Mouse (Mus musculus): ENCODE measurements at regions not wholly inside any gene's neighbourhood (a gene's known extent, or its start where the extent isn't known, plus 50 kb on each side); places are given as distances from the start of the nearest gene placed in this dataset.
"Not testable (repeated sequence)": the region's sequence is repeated elsewhere in the genome, so short reads cannot be mapped to it uniquely, and the experiment has no call there.

DNA sequence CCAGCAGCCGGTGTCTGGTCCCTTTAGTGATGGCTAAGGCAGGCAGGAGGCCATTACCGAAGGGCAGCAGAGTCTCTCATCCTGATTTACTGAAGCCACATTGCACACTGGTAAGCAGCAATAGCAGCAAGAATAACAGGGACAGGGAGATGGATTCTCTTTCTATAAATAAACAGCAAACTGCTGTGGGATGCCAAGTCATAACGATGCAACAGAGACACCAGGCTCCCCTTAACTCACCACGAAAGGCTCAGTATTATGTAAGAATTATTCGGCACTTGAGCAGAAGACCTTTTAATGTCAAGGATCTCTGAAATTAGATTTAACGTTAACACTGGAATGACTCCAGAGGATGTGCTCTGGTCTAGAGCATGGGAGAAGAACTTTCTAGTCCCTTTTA, 202.1 kb downstream of the Ddx10 start:
- DNase-seq = no peak

DNA sequence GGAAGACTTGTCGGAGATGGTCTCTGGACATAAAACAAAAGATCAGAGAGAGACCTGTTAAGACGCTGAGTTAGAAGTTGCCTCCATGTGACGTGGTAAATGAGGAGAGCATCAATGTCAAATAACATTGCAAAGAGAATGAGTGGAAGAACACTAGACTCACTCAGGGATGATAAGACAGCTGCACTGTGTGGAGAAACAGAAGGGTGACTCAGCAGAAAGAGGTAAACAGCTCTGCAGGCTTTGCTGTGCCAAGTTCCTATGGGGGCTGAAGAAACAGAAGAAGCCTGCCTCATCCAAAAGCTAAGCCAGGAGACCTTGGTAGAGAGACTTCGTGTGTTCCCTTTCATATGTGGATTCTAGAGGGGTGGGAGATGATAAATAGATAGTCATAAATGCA, 214.1 kb downstream of the Ddx10 start:
- DNase-seq = no peak

DNA sequence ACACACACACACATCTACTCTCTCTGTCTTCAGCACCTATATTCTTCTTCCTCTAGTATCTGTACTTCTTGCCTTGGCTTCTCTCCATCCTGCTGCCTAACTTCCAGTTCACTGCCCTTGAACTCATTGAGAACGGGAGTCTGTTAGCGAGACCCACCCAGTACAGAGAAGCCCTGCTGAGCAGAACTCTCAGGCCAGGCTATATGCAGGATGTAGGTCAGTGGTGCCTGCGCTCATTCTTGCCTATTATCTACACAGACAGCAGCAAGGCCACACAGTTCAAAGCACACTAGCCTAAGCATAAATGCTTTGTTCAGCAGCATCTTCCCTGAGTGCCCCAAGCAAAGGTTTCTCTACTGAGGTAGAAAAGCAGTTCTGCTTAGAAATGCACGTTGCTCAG, 225.8 kb downstream of the Ddx10 start:
- DNase-seq = no peak

DNA sequence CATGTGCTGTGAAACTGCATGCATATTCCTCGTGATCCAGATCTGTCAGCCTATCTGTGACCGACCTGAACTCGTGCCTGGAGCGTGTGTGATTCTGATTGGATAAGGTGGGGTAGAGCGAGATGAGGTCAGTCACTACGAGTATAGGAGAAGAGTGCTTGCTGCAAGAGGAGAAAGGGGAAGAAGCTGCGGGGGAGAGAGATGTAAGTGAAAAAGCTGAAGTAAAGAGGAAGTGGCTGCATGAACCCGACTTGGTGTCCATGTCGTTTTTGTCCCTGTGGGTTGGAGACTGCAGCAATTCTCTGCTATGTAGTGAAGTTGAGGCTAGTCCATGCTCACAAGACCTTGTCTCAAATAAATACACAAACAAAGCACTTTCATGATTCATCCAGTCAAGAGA, 237.1 kb downstream of the Ddx10 start:
- no peak for DNase-seq

DNA sequence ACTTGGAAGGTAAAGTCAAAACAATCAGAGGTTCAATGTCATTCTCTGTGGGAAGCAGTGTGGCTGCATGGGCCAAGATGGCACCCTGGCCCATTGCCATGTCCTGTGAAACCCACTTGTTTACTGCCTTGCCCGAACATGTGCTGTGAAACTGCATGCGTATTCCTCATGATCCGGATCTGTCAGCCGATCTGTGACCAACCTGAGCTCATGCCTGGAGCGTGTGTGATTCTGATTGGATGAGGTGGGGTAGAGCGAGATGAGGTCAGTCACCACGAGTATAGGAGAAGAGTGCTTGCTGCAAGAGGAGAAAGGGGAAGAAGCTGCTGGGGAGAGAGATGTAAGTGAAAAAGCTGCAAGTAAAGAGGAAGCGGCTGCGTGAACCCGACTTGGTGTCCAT, 240.5 kb downstream of the Ddx10 start:
- DNase-seq = no peak

DNA sequence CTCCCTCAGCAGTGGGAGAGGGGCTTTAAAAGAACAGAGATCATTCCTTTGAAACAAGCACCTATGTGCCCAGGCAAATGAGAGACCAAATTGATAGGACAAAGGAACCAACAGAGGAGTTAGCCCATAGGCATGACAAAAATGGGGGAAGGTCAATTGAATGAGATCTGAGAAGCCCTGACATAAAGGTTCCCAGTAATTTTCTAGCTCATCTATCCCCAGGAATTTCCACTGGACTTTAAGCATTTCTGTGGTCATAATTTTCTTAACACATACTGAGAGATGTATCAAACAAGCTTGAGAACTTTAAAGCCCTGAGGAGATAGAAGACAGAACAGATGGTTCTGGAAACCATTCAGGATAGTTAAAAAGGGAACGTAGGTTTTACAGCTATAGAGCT, 241.8 kb downstream of the Ddx10 start:
- DNase-seq = no peak

DNA sequence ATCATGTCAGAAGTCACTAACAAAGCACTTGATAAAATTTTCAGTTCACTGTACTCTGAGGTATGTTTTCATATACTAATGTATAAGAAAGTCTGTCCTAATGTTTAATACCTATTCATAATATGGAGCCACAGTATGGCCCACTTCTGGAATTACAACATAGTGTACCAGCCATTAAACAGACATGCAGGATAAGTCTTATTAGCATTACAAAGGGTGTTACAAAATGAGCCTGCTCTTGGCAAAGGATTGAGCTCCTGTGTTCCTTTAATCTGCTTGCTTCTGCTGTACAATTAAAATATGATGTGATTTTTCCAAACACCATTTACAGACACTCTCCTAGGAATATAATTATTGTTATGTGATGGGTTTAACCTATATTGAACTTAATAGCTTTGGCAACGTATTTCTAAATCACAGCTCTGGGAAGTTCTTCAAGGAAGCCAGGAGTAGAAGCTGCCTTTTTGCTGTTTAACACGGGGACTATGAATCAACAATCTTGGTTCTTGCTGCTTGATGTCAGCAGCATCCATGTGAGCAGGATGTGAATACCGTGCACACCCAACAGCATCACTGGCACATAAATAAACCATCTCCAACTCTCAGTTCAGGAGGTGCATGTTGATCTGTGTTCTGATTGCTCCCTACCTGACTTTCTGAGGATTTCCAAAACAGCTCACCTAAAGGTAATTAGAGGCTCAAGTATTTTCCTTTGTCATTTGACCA, 243.4 kb downstream of the Ddx10 start:
- DNase-seq = no peak

DNA sequence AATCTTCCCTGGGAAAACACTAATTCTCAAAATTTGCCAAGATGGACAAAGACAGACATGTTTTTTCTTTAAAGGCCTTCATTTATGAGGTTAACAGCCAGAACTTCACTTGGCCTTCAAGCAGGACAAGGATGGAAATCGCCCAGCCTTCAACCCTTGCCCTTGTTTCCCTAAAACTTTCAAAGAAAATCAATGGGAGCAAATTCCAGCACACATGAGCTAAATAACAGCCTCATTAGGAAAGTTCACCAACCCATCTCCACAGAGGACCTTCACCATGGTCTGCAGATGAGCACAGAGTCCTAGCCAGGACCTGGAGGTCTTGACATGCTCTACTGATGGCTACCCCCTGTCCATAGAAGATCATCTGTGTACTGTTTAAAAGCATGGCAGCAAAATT, 271.8 kb downstream of the Ddx10 start:
- DNase-seq = no peak

DNA sequence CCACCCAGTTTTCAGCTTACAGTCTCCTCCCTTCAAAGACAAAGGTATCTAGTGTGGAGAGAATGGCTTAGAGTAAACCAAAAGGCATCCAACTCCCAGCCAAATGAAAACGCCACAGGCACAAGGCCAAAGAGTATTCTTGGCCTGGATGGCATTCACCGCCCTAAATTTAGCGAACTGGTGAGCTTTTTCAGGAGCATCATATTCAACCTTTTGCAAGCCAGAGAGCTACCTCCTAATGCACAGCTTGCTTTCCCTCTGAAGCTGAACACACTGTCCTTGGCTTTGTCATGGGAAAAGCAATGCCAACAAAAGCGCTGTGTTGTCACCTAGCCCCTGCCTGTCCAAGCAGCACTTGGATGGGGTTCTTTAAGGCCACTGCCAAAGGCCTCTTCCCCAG, 282.2 kb downstream of the Ddx10 start:
- no peak for DNase-seq

DNA sequence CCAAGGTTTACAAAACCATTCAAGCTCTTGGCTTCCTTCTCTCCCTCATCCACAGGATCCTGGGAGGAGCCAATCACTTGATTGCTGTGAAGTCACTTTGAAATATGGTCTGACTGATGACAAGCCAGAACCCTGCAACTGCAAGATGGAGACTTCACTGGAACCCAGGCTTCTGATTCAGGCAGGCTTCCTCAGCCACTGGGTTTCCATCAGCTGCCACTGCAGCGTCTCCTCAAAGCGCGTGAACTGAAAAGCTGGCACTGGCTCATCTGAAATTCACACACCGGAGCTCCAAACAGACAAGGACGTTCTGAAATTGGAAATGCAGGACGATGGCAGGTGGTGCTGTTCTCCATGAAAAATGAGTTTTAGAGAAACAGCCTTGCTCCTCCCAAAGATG, 280.1 kb upstream of the AI593442 start:
- DNase-seq = peak; percentile 27

DNA sequence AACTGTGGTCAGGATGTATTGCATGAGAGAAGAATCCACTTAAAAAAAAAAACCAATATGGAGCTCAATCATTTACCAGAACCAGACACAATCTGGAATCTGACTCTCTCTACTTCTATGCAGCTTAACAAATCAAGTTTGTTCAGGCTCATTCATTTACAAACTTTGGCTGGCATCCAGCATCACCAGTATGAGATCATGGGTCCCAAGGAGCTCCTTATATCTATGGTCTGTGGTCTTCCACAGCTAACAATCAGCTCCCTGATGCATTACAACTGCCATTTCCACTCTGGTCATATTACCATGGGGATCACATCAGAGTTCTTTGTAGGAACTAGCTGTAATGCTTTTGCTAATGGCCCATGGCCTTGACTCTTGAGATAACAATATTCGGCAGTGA, 277.7 kb upstream of the AI593442 start:
- no peak for DNase-seq

DNA sequence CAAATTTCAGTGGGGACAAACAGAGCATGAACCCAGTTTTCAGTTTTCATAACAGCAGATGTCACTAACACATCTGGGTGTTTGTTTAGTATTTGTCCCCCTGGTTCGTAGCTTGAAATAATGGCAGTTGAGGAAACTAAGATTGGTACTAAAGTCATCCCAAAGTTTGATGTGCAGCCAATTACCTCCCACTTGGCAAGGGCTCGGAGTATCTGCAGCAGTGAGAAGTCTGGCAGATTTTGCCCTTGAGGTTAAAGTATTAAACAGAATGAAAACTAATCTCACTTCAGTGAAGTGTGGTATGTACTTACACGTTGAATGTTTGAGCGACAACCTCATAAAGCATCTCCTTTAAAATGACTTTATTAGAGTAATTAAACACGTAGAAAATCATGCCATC, 264.5 kb upstream of the AI593442 start:
- no peak for DNase-seq

DNA sequence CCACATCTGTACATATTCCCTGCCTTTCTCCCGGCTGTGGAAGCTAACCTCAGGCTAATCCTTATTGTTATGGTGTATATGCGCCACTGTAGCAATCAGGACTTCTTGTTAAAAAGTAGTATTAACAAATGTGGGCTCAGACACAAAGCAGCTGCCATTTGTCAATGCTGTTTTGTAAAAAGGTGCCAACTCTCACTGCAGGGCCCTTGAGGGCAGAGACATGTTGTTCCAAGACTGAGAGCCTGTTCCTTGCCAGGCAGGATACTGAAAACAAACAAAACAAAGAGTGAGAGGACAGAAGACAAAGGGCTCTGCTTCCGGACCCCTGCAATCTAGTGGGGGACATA, 262.0 kb upstream of the AI593442 start:
- DNase-seq = no peak

DNA sequence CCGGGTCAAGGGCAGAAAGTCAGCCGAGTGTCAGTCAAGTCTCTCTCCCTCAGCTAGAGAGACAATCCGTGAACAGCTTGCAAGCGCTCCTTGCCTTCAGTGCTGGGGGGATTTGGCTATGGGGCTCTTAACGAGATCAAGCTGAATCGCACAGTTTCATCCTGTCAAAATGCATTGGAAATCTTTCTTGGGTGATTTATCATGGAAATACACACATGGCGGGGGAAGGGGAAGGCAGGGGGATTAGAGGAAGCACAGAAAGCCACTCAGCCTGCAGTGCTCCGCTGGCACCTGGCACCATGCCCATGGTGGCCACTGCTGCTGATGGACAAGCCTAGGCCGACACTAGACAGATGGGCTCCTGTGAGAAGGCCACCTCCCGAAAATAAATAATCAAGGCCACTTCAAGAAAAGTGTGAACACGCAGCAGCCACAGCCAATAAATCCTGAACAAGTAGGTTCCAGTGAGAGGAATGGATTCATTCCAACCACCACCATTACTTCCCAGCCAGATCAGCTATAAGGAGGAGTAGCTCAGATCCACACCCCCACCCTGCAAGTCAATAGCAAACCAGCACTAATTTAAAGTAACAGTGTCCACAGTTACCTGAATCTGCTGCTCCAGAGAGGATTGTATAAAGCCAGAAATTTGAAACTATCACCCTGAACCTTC, 261.5 kb upstream of the AI593442 start:
- no peak for DNase-seq

DNA sequence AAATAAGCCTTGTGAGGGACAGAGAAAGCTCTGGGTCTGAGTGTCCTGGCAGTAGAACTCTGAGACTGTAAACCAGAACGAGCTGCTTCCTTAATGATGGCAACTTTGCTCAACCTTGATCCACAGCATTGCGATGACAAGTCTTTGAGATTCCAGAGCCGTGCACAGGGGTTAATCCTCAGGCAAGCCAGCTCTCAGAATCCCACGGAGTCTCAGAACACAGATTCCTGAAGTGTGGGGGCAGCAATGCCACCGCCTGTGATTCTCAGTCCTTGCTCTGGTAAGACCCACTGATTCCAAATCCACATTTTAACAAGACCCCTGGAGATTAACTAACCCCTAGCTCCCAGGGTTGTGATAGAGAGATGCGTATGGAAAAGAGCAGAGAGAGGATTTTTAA, 255.5 kb upstream of the AI593442 start:
- no peak for DNase-seq

DNA sequence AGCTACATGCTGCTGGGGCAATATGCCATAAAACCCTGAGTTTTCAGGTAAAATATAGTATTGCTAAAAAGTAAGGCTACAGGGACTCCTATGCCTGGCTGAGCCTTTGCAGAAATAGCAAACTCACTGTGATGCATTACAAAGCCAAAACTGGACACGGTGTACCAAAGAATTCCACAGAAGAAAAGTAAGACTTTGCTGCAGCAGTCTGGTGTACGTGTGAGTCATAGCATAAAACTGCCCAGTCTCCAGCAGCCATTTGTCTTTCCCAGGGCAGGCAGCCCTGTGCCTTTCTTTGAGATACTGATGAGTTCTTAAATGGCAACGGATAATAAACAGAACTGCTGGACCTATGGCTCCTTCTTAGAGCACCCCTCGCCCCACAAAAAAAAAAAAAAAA, 237.9 kb upstream of the AI593442 start:
- DNase-seq = no peak

DNA sequence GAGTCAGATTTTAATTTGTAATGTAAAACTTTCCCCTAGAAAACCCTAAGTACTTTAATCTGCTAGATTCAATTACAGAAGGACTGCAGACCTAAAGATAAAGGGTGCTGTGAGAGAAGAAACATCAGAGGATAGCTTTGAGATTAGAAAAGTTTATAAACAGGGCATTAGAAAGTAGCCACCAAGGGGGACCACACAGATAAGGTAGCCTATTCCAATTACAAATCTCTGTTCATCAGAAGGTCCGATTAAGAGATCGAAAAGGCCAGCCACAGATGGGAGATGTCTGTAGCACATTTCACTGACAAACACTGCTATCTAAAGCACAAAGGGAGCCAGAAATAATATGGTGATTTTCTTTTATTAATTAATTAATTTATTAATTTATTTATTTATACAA, 209.1 kb upstream of the AI593442 start:
- DNase-seq = not testable (repeated sequence)

DNA sequence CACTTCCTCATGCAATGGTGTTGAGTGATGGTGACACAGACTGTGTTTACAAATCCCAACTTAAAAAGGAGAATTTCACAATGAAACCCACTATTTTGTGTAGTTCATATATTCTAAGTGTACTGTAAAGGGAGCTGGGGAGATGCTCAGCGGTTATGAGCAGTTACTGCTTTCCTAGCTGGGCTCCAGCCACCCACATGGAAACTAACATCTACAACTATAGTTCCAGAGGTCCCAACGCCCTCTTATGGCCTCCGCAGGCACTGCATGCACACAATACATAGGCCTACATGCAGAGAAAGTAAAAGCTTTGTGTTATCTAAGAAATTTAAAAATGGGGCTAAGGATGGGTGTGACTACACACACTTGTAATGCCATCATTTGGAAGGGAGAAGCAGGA, 208.4 kb upstream of the AI593442 start:
- DNase-seq = not testable (repeated sequence)

DNA sequence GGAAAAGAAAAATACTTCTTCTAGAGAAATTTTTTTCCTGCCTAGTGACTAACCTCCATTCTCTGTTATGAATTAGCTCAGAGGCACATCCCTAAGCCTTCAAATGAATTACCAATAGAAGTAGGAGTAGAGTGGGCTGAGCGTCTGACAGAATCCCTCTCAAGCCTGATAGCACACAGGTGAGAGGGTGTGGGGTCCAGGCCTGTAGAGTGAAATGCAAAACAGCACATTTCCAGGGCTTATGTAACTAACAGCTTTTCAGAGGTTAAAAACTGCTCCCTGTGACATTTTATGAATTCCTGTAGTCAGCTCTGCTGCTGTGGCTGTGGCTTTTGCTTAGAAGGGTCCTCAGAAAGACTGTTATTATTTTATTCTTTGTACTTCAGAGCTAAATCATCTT, 187.7 kb upstream of the AI593442 start:
- no peak for DNase-seq

DNA sequence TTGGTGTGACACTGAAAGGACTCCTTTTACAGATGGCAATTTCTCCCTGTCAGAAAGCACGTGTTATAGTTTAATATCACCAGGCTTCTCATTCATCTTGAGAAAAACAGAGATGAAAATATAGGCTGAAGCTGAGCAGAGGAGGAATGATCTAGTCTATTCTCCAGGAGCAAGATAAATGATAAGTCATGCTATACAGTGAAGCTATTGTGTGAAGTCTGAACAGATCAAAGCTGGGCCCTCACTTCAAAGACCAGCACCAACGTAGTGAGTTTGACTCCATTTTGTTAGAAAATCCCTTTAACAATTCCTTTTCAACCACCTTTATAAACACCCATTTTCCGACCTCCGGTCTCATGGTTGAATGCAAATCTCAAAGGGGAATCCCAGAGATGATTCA, 180.7 kb upstream of the AI593442 start:
- no peak for DNase-seq

DNA sequence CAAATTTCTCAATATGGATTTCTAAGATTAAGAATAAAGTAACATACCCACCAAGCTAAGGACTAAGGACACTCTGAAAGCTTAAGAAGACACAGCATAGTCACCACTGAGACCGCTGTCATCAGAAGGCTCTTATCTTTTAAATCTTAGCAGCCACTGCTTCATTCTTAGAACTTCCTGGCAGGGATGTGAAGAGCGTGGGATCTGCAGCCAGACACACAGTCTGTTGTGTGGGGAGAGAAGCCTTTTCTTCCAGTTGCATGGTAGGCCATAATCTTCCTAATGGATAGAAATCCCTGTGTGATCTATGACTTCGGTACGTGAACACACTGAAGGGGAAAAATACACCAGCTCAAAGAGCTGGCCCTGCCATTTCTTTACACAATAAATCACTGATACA, 178.8 kb upstream of the AI593442 start:
- peak; percentile 52 for DNase-seq

DNA sequence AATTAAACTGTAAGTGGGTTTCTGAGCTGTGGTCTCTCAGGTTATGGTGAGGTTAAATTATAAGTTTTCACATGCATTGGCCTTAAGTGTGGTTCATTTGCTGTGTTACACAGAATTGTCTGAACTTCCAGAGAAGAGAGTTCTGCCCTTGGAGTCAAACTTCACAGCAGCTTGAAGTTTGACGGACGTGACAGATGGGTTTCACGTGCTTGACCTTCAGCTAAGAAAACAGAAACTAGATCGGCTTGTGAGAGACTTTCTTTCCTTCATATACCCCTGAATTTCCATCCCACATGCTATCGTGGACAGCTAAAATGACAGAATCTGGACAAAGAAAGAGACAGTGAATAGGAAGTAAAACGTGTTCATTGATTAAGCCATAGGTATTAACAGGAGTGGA, 173.8 kb upstream of the AI593442 start:
- no peak for DNase-seq

DNA sequence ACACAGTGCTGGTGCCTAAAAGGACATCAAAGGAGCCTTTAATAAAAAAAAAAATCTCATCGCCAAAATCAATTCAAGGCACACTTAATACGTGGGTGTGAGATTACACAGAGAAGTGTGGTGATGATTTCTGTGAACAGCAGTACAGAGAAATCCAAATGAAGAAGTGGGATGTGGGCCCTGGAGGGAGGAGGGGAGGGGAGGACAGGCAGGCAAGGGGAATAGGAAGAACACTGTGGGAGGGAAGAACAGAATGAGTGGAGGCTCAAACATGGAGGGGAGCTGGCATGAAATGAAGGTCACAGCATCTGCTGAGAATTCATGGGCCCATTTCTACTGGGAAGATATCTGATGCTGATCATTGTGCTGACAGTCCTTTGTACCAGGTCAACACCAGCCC, 171.0 kb upstream of the AI593442 start:
- DNase-seq = no peak

DNA sequence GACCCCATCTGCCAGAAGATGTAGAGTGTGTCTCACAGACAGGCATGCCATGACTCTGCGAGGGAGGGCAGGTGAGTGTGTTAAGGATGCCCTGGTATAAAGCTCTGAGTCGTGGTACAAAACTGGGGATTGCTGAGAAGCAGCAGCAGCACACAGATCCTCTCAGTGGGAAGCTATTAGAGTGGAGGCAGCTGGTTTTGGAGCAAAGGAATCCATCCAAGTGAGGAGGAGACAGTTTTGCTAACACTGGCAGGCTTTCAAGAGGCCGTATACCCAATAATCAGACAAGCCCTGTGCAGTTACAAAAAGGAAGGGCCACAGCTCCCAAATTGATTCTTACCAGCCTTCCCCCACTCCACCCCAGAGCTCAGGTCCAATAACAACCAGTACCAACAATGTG, 170.4 kb upstream of the AI593442 start:
- peak; percentile 22 for DNase-seq

DNA sequence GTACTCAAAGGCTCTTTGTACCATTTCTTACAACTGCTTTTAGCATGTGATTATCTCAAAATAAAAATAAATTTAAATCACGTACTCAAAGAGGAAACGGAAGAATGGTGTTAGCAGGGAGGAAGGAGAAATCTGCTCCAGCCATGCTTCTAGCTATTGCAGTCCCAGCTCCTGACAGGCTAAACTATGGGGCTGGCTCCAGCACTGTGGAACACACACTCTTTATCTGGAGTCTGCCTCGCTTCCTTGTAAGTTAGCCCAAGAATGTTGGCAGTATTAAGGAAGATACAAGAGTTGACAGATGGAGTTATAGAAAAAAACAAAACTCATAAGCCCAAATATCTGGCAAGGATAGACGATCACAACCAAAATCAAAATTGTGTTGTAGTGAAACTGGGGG, 161.5 kb upstream of the AI593442 start:
- no peak for DNase-seq
